Mouse (Mus musculus) large intestine, adult 2 months (tissue): ENCODE measurements around the gene Htra1. TPM values are rescaled to one million over a fixed set of nuclear protein-coding genes. Genes with fewer than 3 reads are reported as not detected.

Source experiments
- DNase-seq: peaks from one replicate; pipeline ENCODE4 v3.0.0-alpha.2; 2012; ENCODE audit warnings: low read depth, low spot score
- WGBS: fragments of 180-500 bp; shearing (Covaris S2); methylation state at CpG from one replicate; pipeline ENCODE4 v1.1.7; 2018; 5-methylcytosine and 5-hydroxymethylcytosine counted together
- polyA plus RNA-seq: library from polyadenylated mRNA; depleted of rRNA; stranded (reverse); fragments of >200 nt; gene quantifications from 2 replicates; pipeline ENCODE4 v1.2.3, GENCODE M21; 2012

Gene Htra1
- polyA plus RNA-seq, 1 experiment, result 32.1 TPM

DNA sequence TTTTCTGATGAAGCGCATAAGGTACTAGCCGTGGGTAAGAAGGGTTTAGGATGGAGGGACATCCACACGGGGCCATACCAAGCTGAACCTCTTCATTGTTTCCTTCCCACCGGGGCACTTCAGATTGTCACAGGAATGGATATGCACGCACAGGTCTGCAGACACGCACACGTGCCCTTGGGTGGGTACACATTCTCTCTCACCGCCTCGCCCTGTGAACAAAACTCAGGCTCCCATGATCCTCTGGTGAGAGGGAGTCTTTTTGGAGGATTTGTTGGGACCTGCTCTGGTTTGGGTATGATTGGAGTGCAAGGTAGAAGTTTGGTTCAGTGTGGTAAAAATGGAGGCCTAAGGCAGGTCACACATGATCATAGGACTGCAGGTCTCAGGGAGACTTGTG lies 3.0 kb upstream of the Htra1 start:
- no peak for DNase-seq

DNA sequence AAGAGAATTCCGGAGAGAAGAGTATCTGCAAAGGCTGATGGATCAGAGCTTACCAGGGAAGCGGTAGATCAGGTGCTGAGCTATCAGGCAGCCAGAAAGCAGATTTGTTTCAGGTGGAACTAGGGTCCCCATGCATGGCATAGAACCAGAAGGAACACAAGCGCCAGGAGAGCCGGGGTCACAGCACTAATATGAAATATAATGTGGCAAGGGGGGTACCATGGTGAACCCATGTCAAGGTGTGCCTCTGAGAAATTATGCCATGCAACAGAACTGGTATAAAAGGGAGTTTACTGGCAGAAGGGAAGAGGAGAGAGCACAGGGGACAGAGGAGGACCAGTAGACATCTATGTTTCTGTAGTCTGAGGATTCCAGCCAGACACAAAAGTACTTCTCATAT lies 1.3 kb upstream of the Htra1 start:
- no peak for DNase-seq
- 81% methylated on average over 4 of the region's 4 CpGs for WGBS

More for the DNA sequence above, 3.0 kb upstream of the Htra1 start:
- WGBS, result 83% methylated on average over 9 of the region's 9 CpGs

DNA sequence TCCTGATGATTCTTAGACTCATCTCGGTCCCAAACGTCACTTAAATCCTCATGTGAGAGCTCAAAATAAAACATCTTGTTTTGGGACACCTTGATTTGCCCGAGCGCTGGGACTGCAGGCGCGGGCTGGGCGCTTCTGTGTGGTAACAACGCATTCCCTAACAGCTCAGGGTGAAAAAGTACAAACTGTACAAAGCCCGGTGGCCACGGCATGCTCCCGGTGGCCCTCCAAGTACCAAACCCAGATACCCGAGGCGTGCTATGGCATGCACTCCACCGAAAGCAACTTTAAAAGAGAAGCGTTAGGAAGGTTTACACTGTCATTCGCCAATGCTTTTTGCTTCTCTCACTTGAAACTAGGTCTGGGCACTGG lies 504 bp upstream of the Htra1 start:
- no peak for DNase-seq
- WGBS, result 11% methylated on average over 16 of the region's 16 CpGs

DNA sequence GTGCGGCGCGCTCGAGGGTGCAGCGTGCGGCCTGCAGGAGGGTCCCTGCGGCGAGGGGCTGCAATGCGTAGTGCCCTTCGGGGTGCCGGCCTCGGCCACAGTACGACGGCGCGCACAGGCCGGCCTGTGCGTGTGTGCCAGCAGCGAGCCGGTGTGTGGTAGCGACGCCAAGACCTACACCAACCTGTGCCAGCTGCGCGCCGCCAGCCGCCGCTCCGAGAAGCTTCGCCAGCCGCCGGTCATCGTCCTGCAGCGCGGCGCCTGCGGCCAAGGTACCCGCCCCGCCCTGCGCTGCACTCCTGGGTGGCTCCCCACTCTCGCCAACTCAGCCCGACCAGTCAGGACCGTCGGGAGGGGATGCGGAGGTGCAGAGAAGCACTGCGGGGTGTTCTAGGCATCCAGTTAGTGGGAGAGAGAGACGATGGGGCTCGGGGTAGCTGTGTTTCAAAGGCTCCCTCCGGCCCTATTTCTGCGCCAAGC lies 601 bp downstream of the Htra1 start:
- no peak for DNase-seq

DNA sequence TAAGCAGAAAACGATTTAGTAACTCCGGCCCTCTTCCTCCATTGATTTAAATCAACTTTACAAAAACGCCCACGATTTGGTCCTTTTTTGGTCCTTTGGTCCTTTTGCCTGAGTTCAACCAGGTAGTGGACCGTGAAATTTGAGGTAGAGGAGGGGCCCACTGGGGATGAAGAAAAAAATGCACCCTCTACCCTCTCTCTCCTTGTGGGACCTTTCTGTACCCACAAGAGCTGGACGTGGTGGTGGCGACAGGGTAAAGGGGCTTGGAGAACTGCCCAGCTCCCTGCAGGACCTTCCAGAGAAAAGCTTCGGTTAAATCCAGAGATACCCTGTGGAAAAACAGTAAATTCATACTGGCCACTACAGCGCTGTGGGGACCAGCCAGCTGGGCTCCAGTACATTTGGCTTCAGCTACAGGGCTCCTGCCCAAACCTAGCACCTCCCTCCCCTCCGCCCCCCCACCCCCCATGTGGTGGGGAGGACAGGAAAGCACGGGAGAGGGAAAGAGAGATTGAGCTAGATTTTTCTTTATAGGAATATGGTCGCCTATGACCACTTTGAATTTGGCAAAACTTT lies 1.4 kb downstream of the Htra1 start:
- DNase-seq, result no peak

More for the DNA sequence above, 601 bp downstream of the Htra1 start:
- WGBS, result 1% methylated on average over 49 of the region's 49 CpGs

DNA sequence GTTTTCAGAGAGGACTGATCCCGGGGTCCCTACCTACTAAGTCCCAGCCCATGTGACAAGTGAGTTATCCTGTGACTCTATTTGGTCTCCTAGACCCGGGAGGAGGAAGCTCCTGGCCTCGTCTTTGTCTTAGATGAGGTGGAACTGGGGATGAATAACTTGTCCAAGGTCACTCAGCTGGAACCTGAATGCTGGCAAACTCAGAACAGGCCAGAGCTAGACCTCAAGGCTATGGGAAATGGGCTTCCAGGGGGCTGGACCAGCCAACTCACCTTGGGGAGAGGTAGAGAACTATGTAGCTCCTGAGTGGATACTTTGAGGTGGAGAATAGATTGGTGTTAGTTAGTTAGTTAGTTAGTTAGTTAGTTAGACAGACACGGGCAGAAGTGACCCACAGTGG lies 2.1 kb downstream of the Htra1 start:
- no peak for DNase-seq
- 38% methylated on average over 4 of the region's 4 CpGs for WGBS

More for the DNA sequence above, 1.4 kb downstream of the Htra1 start:
- 27% methylated on average over 12 of the region's 12 CpGs for WGBS

DNA sequence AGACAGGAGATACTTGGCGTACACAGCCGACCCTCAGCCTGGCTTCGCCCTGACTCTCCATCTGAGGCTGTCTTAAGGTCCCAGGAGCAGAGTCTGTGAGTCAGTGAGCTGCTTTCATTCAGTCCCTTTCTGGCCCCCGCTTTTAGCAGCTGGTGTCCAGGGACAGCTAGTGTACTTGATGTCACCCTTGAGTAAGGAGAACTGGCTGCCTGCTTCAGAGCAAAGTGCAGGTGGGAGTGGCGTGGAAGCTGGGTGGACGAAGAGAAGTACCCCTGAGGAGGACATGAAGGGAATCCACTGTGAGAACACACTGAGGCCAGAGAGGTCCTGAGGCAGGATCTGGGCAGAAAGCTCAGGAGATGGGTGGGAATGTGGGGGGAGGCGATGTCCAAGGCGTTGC lies 3.0 kb downstream of the Htra1 start:
- WGBS, result 73% methylated on average over 8 of the region's 8 CpGs
- DNase-seq, result no peak

DNA sequence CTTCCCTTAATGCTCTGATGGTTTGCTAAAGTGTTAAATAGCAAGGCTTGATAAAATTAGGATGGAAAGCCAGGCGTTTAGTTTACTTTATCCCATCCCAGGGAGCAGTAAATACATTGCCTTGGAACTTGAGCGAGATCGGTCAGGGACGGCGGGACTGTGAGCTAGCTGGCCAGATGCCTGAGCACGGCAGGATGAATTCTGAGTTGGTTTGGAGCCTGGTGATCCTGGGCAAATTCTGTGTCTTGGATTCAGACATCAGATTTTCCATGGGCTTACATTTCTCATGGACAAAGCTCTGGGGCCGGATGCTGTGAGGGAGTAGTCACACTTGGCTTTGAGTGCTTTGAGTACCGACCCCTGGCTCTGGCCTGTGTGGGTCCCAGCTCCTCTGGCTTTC lies 4.8 kb downstream of the Htra1 start:
- WGBS, result 56% methylated on average over 8 of the region's 8 CpGs
- DNase-seq, result no peak

DNA sequence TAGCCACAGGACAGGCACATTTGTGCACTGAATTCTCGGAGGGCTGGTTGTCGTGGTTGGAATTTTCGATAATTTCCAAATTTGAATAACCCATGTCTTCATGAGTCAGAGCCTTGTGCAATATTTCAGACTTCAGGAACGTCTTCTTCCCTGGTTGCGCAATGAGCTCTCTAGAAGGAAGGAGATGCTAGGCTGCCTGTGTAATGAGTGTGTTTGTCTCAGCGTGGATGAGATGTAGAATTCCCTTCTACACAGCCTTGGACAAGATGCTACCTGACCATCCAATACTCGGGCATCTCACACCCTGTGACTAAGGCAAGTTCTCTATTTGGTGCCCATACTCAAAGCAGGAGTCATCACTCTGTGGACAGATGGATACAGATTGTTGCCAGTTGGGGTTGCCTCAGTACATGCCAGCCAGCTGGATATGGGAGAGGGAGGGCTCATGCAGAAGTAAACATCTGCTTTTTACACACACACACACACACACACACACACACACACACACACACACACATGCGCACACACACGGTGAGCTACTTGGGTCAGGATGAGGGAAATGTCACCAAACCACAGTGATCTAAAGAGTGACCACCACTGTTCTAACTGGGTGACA lies 7.5 kb downstream of the Htra1 start:
- 57% methylated on average over 9 of the region's 9 CpGs for WGBS
- no peak for DNase-seq

DNA sequence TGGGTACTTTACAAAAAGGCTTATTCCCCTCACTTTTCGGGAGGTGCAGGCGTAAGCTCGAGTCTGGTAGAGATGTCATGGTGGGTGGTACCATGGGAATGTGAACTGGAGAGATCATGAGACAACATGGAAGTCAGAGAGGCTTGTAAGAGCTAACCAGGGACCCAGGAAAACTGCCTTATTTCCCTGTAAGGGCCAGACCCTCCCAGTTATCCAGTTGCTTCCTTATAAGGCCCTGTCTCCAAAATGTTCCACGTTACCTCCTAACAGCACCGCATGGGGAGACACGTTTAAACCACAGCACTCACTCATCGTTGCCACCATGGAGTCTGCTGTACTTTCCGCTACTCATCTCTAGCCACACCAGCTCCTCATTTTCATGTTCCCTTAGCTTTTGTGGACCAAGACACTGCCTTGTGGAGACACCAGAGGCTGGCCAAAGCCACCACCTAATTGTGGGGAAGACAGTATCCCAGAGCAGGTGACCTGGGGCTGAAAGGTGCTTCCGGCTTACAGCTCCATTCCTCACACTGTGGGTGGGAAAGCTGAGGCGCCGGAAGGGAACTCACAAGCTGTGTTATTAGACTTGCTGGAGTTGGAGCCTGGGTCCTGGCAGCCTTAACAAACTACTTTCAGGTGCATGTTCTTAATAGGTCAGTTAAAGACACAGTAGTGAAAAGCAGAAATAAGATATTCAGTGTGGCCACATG lies 9.0 kb downstream of the Htra1 start:
- no peak for DNase-seq
- WGBS, result 87% methylated on average over 11 of the region's 11 CpGs

DNA sequence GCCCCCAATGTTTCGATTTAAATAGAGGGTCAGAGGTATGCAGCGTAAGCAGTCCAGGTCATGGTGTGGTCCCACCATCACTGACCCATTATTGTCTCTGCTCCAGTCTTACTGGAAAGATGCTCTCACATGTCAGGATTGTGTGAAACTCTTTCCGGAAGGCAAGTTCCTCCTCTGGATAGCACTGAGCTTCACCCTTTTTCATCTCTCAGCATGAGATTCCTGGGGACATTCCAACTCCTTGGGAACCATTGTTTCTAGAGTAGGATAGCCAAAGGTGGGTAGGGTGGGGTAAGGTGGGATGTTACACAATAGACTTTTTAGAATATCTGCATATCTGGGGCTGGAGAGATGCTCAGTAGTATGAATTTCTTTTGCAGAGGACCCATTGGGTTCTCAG lies 9.8 kb downstream of the Htra1 start:
- whole genome bisulfite sequencing, result 91% methylated on average over 3 of the region's 3 CpGs

DNA sequence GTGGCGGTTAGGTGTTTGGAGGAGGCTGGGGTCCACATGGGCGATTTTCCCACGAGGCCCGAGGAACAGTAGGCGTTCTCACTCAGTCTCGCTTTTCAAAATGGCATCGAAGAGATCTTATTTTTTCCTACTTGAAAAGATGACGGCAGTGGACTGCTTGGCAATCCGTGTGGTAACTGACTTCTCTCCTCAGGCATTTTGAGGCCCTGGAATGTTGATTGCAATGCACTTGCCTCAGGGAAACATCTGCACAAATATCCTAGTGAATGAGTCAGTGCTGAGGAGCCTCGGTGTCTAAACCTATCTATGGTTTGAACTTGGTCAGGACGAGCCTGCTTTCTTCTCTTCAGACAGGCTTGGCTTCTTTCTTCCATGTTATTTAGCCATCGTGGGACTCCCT lies 10.4 kb downstream of the Htra1 start:
- 80% methylated on average over 12 of the region's 12 CpGs for WGBS
- DNase-seq, result no peak

More for the DNA sequence above, 9.8 kb downstream of the Htra1 start:
- DNase-seq, result no peak

DNA sequence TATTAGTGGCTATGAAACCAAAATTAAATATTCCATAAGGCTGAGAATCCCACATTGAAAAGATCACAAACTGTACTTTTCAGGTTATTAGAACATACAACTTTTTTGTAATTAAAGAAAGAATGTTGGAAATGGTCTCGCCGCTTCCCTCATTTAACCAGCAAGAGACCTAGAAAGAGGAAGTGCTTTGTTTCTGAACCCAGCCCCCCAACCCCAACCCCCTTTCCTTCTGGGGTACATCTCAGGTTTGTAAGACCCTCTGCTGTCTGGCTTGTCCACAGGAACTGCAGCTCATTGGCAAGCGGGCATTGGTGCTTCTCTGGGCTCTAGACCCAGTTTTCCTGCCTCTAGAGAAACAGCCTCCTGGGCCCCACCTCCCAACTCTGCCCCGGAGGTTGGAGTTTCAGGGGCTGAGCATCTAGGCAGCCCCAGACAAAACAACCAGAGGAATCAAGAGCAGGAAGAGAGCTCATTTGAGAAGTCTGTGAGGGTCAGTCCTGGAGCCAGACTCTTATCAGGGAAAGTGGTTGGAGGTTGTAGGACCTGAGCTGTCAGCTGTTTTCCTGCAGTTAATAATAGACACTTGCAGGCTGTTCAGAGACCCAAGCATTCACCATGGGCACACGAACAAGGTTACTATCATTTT lies 12.8 kb downstream of the Htra1 start:
- WGBS, result 53% methylated on average over 5 of the region's 5 CpGs
- DNase-seq, result no peak

DNA sequence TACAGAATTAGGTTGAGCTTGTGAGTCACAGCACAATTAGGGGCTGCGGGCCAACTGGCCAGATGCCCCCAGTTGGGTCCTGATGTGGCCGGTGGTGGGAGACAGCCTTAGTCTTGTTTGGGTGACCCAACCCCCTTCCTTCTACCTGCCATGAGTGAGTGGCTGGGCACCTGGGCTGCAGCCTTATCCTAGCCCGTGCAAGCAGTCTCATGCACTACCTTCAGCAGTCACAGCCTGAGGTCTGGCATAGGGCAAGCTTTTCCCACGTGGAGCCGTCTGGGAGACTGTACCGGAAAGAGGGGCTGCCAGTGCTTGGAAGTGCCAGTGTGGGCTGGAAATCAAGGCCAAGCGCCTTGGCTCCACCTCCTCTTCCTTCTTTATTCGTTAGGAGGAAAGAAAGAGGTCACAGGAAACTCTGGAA lies 13.4 kb downstream of the Htra1 start:
- DNase-seq, result no peak
- WGBS, result 43% methylated on average over 8 of the region's 8 CpGs

DNA sequence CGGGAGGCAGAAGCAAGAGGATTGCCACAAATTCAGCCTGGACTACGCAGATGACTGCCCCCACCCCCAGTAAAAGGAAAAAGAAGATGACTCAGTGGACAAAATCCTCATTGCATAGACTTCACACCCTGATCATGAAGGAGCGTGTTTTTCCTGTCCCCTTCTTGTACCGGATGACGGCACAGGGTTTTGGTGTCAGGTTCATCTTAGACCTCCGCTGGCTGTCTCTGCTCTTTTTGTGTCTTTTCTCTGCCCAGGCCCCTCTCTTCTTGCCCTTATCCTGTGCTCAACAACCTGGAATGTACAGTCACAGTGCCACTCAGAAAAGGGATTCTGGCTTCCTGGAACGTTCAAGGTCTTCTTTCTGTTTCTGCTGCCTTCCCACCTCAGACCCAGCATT lies 14.6 kb downstream of the Htra1 start:
- 89% methylated on average over 7 of the region's 7 CpGs for WGBS
- DNase-seq, result no peak

DNA sequence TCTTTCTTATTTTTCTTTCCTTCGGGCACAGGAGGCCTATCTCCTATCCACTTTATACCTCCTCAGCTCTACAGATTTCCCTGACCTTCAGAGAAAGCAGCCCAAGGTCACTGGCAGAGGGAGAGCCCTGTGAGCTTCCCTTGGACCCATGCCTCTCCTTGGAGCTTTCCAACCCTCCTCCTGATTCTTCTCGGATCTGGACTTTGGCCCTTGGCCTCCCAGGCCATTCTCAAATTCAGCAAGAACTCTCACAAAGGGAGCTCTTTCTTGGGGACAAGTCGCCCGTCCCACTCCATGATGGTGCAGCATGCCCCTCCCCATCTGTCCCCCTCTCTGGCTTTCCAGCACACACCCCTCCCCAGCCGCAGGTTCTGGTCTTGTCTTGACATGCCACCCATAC lies 15.1 kb downstream of the Htra1 start:
- DNase-seq, result no peak
- 83% methylated on average over 5 of the region's 5 CpGs for WGBS

DNA sequence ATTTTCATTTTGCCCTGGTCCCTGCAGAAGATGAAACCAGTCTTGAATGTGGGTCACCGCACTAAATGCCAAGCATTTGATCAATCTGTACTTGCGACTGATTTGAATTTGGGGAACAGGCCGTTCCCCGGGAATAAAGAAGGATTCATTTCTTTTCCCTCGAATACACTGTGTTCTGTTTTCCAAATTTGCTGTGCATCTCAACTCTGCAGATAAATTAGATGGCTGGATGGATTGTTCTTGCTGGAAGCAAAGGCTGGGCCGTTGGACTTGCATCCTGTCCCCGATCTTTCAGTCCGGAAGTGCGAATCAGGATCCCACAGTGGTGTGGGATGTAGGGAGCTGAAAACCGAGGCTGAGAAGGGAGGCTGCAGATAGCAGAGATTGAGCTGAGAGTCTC lies 17.5 kb downstream of the Htra1 start:
- WGBS, result 92% methylated on average over 10 of the region's 10 CpGs
- no peak for DNase-seq

DNA sequence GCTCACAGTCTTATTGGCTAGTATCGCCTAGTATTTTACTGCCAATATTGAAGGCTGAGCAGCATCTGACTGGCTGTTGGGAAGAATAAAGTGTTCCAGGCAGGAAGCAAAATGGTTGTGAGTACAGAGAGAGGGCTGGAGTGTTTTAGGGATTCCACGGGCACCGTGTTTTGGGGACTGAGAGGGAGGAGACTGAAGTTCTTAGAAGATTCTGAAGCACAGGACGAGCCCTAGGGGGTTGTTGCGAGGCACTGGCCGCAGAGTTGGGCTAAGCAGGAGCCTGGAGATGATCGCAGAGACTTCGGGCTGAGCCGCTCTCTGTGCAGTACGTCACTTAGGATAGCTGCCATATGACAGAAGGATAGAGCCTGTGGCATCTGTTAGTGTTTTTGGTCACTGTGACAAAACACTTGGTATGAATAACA lies 18.3 kb downstream of the Htra1 start:
- no peak for DNase-seq
- whole genome bisulfite sequencing, result 84% methylated on average over 10 of the region's 10 CpGs

DNA sequence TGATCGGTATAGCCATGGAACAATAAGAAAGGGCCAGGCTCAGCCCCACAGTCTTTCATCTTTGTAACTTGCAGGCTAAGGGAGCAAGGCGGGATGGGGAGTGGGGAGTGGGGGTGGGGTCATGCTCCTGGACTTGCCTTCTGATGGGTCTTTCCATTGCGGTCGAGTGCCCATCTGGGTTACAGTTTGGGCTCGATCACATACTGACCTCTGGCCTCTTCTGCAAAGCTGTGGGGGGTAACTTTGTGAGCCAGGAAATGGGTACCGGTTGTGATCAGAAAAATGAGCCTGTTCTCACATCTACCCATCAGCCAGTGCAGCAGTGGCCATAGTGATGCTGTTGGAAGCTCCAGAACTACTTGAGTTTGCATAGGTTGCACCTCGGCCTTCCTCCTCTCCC lies 22.6 kb downstream of the Htra1 start:
- 81% methylated on average over 7 of the region's 7 CpGs for WGBS

DNA sequence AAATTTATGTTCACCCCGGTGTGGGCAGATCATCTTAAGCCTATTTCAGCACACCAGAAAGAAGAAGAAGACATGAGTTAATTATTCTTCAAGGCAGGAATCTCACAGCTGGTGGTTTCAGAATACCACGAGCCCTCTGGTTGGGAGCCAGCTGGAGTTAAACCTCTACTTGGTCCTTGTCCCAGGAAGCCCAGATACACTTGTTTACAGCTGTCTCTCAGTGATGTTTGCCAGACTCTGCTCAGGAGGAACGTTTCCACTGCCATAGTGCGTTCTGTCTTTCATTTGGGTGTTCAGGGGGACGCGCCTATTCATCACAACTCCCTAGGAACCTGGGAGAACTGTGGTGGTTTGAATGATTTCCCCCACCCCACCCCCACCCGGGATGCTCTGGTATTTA lies 24.0 kb downstream of the Htra1 start:
- no peak for DNase-seq
- WGBS, result 23% methylated on average over 7 of the region's 7 CpGs

More for the DNA sequence above, 22.6 kb downstream of the Htra1 start:
- no peak for DNase-seq

DNA sequence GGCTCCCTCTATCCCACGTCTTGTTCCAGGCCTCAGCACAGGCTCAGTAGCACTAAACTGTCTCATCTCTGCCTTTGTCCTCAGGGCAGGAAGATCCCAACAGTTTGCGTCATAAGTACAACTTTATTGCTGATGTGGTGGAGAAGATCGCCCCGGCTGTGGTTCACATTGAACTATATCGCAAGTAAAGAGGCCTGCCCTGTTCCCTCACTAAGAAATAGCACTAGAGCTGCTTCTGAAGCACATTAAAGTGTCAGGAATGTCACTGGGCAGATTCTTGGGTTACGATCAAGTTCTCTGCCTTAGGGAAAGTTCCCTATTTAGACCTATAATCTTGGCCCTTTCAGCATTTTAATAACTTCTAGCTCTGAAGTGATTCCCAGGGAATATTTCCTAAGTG lies 25.5 kb downstream of the Htra1 start:
- no peak for DNase-seq
- 66% methylated on average over 6 of the region's 6 CpGs for whole genome bisulfite sequencing
